ENCODE assay signal across 10 mouse cellular contexts in genomic region chr2:13290070-13290469, GRCm38 (mm10).
"Had no signal": no experiment of that assay in that cellular context is flagged by ENCODE, and none has a peak within 500 bp of the region (broad histone marks: within the 10 kb centered on the region; RNA-seq: fewer than 3 reads in every experiment).

No protein-coding gene starts in this region.

- H3K9me3 ChIP-seq: kidney, embryonic 15.5 days; limb, embryonic 13.5 days; midbrain, embryonic 15.5 days had no signal

- H3K27ac ChIP-seq: kidney, embryonic 15.5 days; limb, embryonic 13.5 days; liver, embryonic 14.5 days; midbrain, embryonic 15.5 days had no signal

- DNase-seq: kidney, postnatal 14 days; left cerebral cortex, postnatal 4 days; lung, adult 18-20 months; right cerebral cortex, postnatal 25 days; thymus, adult 2 months; thymus, postnatal 4 days had no signal

- H3K27me3 ChIP-seq: kidney, embryonic 15.5 days; limb, embryonic 13.5 days; midbrain, embryonic 15.5 days had no signal

- H3K4me3 ChIP-seq: kidney, embryonic 15.5 days; limb, embryonic 13.5 days; midbrain, embryonic 15.5 days had no signal

- H3K36me3 ChIP-seq: kidney, embryonic 15.5 days; limb, embryonic 13.5 days; midbrain, embryonic 15.5 days had no signal

- H3K4me1 ChIP-seq: kidney, embryonic 15.5 days; midbrain, embryonic 15.5 days had no signal

- H3K9ac ChIP-seq: kidney, embryonic 15.5 days; limb, embryonic 13.5 days; liver, embryonic 14.5 days; midbrain, embryonic 15.5 days had no signal

- H3K4me2 ChIP-seq: kidney, embryonic 15.5 days; limb, embryonic 13.5 days; midbrain, embryonic 15.5 days had no signal
